Mouse (Mus musculus): ENCODE measurements around the gene Zdhhc3.

Zdhhc3 gene

DNA sequence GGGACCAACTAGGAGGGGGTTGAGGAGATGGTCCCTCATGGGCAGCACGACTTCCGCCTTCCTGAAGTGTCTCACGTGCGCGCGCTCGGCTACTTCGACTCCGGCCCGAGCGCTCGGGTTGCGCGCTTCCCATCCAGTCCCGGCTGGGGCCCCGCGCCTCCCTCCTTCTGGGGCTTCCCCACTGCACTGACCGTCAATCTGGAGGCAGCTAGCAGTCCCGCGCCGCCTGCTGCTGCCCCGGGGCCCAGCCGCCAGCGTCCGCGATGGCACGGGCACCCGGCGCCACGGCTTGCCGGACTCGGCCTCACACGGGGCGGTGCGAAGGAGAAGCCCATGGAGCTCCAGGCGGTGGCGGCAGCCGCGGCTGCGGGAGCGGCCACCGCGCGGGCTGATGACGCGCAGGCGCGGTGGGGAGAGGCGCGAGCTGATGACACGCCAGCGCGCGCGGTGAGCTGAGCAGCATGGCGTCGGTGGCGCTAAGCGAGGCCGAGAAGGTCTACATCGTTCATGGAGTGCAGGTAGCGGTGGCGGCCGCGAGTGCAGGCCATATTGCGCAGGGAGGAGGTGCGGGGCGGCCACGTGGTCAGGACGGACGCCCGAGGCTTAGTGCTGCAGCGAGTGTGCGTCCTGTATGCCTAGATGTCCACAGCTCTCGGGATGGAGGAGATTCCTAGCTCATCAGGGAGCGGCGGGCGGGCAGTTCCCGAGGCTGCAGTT, at the start of gene Zdhhc3, which contains the start of gene Exosc7:
Gene Zdhhc3 (minus strand): TSS at position 401 of the 717 bp plus-strand sequence.
Gene Exosc7 (plus strand): TSS at position 411 of the 717 bp plus-strand sequence.
- ATAC-seq (ENCODE audit: low TSS enrichment), result peak; percentile 89

GRCm38 (mm10) chr9:123161792-123162191, 48.8 kb upstream of the Zdhhc3 start:
- ATAC-seq (ENCODE audit: low TSS enrichment), result no peak

DNA sequence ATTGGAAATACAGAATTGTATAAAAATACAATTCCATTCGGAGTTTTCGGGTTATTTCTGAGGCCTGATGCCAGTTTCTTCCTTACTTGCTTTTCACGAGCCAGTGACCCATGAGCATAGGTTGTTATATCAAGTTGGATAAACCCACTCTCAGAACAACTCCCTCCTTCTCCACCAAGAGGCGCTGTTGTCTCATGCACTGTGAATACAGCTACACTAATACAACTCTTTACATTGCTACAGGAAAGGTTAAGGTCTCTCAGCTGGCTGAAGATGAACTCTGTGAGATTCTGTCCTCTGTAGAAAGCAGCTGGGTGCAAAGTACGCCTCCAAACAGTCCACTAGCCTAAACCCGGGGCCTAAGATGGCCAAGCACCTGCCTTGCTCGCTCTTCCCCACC, 46.3 kb upstream of the Zdhhc3 start:
- peak; percentile 77 for ATAC-seq (ENCODE audit: low TSS enrichment)

DNA sequence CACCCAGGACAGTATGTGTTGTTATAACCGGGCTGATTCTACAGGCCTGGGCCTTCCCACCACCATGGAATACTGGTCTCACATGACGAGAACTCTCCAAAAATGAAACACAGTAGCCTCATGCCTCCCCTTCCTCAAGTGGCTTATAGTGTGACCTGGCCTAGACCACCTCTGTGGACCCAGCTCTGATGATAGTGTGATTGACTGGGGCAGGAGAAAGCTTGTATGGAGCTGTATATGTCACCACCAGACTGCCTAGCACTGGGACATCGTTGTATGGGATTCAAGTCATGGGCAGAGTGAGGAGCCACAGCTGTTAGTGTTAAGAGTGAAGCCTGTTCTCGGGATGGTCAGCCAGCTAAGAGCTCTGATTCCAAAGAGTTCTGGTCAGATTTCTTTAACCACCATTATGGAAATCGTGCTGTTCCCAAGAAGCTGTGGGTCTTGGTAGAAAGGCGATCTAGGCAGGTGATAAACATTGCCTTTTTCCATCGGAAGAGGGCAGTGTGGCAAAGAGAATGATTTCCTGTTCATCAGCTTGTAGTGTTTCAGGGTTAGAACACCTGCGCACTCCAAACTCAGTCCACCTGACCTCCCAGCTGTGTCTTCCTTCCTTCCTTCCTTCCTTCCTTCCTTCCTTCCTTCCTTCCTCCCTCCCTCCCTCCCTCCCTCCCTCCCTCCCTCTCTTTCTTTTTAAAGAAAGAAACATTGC, 45.3 kb upstream of the Zdhhc3 start:
- peak; percentile 69 for ATAC-seq (ENCODE audit: low TSS enrichment)

DNA sequence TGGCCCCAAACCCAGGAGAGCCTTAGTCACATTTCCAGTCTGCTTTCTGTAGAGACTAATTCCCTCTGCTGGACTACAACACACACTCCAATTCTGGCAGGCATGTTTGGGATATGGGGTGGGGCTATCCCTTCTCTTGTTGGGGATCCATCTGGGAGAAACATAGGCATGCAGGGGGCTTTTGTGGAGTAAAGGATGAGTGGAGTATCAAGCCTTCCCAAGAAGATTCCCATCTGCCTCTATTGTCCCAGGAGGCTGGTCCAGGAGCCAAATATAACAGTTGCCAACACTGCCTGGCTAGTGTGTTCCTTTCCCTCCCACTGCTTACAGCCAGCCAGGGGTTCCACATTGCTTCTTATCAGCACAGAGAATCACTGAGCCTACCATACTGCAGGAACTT, 44.7 kb upstream of the Zdhhc3 start:
- ATAC-seq (ENCODE audit: low TSS enrichment), result peak; percentile 36; the same call in 1 of the 2 replicates

DNA sequence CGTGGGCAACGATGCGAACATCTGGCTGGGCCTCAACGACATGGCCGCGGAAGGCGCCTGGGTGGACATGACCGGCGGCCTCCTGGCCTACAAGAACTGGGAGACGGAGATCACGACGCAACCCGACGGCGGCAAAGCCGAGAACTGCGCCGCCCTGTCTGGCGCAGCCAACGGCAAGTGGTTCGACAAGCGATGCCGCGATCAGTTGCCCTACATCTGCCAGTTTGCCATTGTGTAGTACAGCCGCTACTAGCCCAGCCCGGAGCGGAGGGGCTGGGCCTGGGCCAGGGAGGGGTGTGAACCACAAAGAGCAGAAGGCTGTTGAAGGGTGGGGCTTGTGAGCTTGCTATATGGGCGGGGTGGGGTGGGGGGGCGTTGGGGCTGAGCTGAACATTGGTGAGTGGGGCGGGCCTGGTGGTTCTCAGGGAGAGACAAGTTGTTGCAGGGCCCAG, 43.9 kb upstream of the Zdhhc3 start:
- ATAC-seq (ENCODE audit: low TSS enrichment), result no peak

DNA sequence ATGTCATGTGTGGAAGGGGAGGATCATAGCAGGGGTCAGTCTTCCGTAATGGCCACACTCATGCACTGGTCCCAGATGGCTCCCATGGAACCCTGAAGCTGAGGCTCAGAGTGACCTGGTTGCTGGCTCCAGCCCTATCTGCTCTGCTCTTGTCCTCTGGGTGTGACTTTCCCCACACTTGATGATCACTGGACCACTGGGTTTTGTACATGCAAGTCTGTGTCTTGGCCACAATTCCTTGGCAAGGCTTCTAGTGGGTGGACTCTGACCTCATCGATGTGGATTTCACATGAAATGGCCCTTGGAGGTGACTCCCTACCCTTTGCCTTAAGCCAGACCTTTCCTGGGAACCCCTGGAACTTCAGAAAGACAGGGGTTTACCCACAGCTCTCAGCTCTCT, 40.1 kb upstream of the Zdhhc3 start:
- no peak for ATAC-seq (ENCODE audit: low TSS enrichment)

DNA sequence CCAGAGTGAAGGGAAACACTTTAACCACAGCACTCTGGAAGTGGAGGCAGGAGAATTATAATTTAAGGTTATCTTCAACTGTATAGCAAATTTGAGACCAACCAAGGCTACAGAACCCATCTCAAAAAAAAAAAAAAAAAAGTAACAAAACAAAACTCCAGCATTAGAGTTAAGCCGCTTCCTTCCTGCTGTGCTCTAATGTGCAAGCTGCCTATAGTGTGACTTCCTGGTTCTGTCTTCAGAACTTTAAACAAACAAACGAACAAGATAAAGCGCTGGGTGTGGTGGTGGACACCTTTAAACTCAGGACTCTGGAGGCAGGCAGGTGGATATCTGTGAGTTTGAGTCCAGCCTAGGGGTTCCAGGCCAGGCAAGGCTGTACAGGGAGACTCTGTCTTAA, 39.0 kb upstream of the Zdhhc3 start:
- ATAC-seq (ENCODE audit: low TSS enrichment), result no peak

DNA sequence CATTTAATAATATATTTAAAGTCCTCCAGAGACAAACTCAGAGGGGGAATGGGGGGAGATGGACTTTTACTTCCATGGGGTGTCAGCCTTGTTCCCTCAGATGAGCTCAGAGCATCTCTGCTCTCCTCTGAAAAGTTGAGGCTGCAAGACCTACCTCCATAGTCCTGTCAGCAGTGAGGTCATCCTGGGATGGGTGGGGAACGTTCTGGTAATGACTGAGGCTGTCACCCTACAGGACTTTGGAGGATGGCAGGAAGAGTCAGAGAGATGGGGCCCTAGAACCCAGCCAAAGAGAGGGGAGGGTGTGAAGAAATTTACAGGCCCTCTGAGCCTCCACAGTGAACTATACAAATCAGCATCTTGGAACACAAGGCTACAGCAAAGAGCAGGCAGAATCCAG, 38.6 kb upstream of the Zdhhc3 start:
- no peak for ATAC-seq (ENCODE audit: low TSS enrichment)

DNA sequence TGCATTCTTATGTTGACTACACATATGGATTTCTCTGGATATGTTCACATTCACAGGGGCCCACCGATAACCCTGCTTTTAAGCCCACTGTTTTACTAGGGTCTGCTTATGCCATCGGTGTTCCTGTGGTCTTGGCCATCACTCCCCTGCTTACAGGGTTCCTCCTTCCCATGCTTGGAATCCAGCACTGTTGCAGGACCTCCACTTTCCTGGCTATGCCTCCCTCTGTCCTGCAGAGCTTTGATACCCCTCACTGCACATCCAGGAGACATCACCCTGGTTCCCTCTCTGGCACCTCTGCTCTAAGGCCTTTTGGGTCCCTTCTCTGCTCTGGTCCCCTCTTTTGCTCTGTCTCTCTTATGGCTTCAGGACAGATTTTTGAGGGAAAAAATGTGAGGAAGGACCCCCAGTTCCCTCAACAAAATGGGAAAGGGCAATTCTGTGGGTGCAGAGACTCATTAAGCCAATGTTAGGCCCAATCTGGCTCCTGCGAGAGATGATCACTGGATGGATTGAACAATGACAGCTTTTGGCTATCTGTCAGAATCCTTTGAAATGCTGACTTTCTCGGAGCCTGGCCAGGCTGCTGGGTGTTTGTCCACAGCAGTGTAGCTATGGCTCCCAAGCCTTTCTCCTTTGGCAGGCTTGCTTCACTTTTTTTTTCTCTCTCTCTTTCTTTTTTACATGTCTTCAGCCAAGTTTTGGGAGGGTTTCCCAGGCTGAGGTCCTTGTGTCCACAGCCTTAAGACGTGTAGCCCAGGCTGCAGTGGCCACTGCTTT, 37.4 kb upstream of the Zdhhc3 start, which contains the start of gene Clec3b:
Gene Clec3b (plus strand): TSS at position 706 of the 780 bp plus-strand sequence.
- no peak for ATAC-seq (ENCODE audit: low TSS enrichment)

GRCm38 (mm10) chr9:123148430-123148829, 35.4 kb upstream of the Zdhhc3 start:
- ATAC-seq (ENCODE audit: low TSS enrichment), result no peak

DNA sequence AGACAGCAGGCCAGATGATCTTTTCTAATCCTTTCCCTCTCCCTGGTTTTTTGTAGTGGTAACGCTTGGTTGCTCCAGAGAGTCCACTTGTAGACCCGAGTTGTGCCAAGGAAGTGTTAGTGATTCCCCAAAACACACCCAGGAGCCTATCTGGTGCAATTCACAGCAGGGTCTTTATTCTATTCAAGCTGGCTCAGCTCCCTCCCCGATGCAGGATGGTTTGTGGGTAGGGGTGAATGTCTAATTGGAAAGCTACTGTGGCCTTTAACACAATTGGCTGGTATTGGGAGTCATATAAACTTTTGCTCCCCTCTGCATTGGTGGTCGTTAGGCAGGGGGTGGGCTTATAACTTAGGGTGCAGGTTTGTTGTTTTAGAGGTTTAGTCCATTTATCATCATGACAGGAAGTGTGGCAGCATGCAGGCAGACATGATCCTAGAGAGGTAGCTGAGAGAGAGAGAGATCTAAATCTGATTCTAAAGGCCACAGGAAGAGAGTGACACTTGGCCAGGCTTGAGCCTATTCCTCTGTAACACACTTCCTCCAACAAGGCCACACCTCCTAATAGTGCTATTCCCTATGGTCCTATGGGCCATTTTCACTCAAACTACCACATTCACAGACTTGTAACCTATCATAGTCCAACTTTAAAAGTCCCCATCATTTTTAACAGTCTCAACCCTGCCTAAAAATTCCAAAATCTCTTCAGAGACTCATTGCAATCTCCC, 27.0 kb upstream of the Zdhhc3 start:
- no peak for ATAC-seq (ENCODE audit: low TSS enrichment)

- ATAC-seq (ENCODE audit: low TSS enrichment), result no peak
Observed at GRCm38 (mm10) chr9:123138891-123139474, 26.0 kb upstream of the Zdhhc3 start.

DNA sequence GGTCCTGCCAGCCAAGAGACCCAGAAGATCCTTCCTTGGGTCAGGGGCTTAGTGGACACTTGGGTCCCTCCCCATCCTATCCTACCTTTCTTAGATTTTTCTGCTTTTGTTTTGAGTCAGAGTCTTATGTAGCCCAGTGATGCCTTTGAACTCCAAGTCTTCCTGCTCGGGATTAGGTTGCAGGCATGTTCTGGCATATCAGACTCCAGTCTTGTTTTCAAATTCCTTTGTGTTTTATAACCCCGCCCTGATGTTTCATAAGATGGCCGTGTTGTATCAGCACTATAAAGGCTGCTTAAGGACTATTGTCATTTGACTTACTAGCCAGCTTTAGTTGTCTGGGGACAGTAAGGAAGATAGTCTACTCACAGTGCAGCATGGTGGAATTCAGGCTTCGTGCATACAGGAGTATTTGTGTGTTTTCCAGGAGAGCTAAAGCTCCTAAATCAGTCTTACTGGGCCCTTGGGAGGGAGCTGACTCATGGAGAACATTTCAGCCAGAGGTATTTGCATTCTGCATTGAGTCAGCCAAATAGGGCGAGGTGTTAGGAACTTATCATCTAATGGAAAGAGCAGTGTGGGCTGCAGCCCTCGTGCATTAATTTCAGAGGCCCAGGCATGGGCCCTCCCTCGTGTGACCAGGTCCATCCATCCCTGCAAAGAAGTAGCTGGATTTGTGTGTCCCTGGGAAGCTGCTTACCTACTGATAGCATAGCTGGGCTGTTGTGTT, 24.1 kb upstream of the Zdhhc3 start:
- ATAC-seq (ENCODE audit: low TSS enrichment), result peak; percentile 78

GRCm38 (mm10) chr9:123132994-123133393, 20.0 kb upstream of the Zdhhc3 start:
- no peak for ATAC-seq (ENCODE audit: low TSS enrichment)

DNA sequence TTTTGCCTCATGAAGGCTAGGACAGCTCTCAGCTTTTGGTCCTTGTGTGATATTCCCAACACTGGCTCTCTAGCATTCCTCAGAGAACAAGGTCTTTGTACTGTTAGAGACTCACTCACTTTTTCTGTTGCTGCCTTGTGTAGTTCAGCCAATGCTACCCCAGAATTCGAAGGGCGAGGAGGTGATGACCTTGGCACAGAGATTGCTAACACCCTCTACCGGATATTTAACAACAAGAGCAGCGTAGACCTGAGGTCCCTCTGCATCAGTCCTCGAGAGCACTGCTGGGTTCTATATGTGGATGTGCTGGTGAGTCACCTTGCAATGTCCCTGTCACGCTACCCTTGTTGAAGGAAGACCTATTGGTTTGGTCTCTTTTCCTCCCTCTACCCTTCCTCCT, 14.7 kb upstream of the Zdhhc3 start:
- no peak for ATAC-seq (ENCODE audit: low TSS enrichment)

DNA sequence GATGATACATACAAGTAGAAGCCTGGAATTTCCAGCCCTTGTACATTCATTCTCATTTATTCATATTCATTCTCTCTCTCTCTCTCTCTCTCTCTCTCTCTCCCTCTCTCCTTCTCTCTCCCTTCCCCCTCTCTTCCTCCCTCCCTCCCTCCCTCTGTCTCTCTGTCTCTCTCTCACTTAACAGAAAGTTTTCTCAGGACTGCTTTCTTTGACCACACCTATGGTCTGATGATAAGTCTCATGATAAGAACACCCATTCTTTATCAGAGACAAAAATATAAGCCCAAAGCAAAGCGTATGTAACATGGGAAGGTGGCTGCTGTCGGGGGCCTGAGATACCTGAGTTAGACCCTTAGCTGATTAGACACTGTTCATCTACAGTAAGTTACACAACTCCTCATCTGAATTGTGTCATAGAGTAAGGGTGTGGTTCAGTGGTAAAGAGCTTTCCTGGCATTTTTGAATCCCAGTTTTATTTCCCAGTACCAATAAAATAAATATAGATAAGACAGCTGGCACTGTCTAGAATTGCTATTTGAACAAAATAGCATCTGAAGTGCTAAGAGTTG, 11.5 kb upstream of the Zdhhc3 start:
- ATAC-seq (ENCODE audit: low TSS enrichment), result no peak

GRCm38 (mm10) chr9:123123571-123124412, 10.8 kb upstream of the Zdhhc3 start:
- ATAC-seq (ENCODE audit: low TSS enrichment), result 0 out of 2 replicates have a peak, but pooled peaks have one; percentile 70

DNA sequence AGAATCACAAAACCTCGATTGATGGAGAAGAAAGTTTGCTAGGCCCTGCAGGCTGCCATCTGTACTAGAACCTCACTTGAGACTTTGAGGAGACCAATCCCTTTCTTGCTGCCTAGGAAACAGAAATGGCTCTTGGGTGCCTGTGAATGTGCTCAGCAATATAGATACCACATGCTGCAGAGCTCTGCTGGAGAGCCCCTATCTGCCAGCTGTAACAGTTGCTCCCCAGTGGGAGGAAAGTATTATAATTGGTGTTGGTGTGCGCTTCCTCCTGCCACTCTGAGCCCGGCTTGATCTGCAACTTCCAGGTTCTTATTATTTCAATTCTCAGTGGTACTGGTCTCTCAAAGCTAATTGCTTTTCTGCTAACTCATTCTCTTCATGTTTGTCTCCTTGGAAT, 10.0 kb upstream of the Zdhhc3 start:
- no peak for ATAC-seq (ENCODE audit: low TSS enrichment)

All from frontal cortex, adult (tissue).